Mouse (Mus musculus): Measurements from ENCODE around the gene Angpt4.

The Angpt4 gene

DNA sequence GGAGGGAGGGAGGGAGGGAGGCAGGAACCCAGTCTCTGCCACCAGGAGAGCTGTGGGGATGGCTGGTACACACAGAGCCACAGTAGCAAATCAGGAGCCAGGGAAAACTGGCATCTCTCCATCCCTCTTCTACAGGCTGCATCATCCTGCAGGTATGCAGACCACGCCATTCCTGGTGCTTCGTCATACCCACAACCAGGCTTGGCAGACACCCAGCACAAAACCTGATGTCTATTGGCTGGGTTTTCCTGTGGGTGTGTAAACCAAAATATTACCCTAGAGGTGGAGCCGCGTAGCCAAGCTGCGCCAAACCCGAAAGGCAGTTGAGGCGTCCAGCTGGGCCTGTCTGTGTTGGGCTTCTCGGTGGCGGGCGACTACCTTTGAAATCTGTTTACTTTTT, 51.5 kb downstream of the Angpt4 start:
- peak; percentile 71 to 79 for DNase-seq

GRCm38 (mm10) chr2:151963319-151963718, 52.3 kb downstream of the Angpt4 start:
- DNase-seq, result no peak

DNA sequence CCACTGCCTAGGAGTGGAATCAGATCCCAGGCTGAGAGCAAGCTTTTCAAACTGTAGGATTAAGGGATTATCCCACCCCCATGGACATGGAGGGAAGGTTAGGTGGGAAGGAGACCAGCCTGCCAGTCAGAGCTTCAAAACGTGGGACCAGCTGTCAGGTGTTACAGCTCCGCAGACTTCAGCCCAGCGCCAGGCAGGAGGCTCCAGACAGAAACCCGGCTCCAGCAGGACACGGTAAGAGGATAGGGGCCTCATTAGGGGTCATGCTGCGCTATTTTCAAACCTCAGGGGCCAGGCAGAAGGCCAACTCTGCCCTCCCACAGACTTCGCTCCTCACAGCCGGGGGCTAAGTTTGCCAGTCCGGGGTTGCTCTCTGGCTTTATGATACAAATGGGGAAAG, 53.0 kb downstream of the Angpt4 start:
- no peak for DNase-seq

- no peak for DNase-seq
Observed at GRCm38 (mm10) chr2:151967176-151967750, 56.3 kb downstream of the Angpt4 start.

DNA sequence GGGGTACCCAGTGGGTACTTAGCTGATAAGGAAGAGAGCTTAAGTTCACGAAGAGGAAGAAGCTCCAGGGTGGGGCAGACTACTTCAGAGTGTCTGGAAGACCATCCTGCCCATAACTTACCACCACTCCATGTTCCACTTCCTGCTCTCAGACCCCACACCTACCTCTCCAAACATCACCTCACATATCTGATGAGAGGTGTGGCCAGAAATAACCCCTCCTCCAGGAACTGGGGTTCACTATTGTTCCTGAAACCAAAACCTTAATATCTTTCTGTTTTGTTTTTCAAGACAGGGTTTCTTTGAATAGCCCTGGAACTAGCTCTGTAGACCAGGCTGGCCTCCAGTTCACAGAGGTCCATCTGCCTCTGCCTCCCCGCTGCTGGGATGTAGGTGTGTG, 56.8 kb downstream of the Angpt4 start:
- no peak for DNase-seq

DNA sequence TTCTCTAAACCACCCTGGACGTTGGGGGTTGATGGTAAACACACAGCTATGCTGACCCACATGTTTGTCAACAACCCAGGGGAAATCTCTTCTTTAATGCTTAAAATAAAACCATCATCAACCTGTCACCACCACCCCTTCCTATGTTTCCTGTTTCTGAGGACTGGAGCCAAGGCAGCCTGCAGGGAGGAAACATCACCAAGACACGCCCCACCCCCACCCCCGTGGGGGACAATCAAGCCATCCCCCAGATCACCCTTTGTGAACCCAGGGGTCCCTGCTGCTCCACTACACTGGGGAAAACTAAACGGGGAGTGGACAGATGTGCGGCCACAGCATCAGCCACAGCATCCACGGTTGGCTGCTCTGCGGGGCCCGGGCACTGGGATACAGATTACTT, 57.4 kb downstream of the Angpt4 start:
- DNase-seq, result peak; percentile 65 to 83

GRCm38 (mm10) chr2:151968986-151969385, 58.0 kb downstream of the Angpt4 start:
- DNase-seq, result no peak

- DNase-seq, result peak in 1 of 2 experiments; percentile 38
Observed at GRCm38 (mm10) chr2:151969396-151969795, 58.4 kb downstream of the Angpt4 start.

DNA sequence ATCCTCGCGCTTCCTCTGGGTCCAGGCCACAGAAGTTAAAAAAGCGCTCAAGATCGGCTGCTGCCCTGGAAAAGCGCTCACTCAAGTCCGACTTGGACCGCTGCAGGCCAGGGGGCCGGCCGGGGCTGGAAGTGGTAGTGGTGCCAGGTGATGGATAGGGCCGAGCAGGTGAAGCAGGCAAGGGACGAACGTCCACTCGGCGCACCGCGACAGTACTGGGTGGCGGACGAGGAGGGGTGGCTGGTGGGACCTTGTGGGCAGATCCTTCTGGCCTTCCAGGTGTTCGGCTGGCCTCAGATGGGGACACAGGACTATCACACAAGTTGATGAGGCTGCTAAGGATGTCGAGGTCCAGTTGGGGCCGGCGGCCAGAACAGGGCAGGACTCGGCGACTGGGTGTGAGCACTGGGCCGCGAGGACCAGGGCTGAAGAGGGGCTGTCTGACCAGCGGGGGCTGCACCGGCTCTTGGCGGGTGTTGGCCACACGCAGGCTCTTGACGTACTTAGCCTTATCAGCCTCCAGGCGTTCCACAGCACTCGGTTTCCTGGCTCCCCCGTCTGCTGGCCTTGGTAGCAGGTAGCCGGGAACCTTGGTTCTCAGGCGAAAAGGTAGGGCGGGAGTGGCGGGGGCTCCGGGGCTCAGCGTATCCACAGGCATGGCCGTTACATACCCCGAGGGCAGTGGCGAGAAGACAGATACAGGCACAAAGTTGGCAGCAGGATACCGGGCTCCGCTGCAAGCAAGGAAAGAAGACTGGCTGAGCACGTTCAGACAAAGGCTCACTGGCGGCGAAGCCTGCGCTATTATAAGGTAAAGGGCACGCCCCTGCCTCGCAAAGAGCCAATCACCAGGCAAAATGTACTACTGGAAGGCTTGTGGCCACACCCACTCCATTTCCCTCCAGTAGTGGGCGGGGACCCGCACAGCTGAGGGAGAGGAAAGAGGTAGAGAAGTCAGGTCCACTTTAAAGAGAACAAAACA, 59.5 kb downstream of the Angpt4 start:
- peak; percentile 87 to 90 for DNase-seq

GRCm38 (mm10) chr2:151971748-151972147, 60.7 kb downstream of the Angpt4 start:
- DNase-seq, result no peak

- no peak for DNase-seq
Observed at GRCm38 (mm10) chr2:151972880-151973594, 62.0 kb downstream of the Angpt4 start.

- DNase-seq, result peak; percentile 85 to 87
Observed at GRCm38 (mm10) chr2:151973595-151974562, 62.9 kb downstream of the Angpt4 start.

DNA sequence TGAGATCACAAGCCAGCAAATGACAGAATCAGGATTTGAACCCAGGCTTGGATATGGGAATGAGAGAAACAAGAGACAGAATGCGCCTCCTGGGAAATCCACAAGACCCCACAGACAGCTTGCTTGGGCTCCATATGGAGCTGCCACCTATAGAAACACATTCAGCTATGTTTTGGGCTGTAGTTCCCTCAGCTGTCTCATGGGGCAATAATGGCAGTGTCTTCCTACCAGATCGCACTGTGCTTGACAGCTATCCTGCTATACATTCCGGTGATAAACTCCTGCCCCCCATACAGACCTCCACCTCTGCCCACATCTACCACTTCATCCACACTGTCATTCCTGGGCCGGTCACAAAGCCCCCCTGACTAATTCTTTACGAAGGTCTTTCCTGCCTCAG, 64.3 kb downstream of the Angpt4 start:
- no peak for DNase-seq

GRCm38 (mm10) chr2:151976067-151976466, 65.1 kb downstream of the Angpt4 start:
- peak; percentile 73 to 91 for DNase-seq

DNA sequence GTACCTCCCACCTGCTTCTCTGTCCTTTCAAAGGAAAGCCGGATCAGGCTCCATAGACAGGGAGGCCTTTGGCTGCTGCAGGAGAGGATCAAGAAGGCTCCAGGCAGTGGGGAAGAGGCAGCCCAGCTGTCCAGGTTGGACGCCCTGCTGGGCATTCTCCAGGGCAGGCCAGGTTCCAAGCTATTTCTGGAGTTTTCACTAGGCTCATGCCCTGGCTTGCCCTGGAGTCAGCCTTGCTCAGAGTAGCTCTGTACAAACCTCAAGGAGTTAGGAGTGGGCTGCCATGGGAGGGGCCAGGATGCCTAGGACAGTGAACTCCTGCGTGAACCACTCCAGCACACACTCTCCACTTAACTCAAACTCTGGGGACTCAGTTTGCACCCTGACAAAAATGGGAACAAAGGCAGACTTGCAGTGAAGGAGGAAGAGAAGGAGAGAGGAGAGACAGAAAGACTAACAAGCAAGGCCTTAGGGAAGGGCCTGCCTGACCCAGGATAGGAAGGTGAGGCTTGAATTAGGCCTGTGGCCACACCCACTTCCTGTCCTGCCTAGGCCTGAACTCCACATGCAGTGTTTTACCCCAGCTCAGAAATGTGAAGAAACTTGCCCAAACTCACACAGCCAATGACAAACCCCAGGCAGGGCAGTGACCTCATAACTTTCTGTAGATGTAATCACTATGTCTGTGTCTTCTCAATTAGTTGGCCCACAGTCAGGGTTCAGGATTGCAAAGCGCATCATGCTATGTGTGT, 66.9 kb downstream of the Angpt4 start:
- DNase-seq, result peak in 1 of 2 experiments; percentile 44

DNA sequence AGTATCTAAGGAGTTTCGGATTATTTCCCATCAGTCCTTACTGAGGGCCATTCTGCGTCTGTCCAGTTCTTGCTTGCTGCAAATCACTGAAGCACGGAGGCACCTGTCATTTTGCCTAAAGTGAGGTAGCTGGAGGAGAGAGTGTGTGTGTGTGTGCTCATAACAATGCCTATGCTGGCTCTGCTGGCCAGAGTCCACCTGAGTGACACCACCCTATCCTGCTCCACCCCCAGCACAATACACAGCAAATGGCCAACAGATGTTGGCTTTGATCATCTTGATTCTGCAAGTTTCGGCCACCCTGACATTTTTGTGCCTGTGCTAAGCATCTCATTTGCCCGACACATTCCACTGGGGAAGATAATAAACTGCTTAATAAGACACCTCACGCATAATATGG, 67.5 kb downstream of the Angpt4 start:
- peak; percentile 56 to 66 for DNase-seq

DNA sequence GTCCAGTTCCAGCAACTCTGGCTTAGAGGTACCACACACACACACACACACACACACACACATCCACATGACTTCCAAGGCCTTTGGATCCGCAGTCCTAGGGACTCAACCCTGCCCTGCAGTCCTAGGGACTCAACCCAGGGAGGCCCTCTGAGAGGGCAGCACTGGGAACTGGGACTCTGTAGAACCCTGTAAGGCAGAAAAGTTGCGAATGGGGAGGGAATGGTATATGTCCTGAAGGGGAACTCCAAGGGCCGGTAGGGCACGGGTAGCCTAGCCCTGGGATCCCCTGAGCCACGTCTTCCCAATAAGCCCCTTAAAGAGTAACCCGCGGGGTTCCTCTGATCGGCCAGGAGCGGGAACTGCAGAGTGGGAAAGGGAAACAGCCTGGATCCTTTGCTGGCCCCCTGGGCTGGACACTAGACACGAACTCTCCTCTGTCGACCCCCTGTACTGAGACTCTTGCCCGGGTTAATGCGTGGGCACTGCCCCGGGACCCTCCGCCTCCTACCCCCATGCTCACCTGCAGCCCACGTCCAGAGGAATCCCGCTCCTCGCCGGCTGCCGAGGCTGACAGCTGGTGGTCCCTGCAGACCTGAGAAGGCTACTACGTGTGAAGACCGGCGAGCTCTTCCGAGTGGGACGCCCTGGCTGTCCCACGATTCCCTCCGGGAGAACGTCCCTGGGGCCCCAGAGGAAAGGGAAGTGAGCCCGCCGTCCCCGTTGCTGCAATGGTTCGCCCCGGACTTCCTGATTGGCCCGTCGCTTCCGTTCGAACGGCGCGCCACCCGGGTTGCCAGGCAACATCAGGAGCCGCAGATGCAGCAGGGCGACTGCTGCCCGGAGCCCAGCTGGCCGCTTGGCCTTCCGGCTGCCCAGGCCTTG, 68.7 kb downstream of the Angpt4 start, which contains the start of gene Fam110a:
Gene Fam110a, minus strand, starts transcription at position 750 of the 885 bp plus-strand sequence.
- peak; percentile 97 to 98 for DNase-seq

- no peak for DNase-seq
Observed at GRCm38 (mm10) chr2:151980355-151980693, 69.3 kb downstream of the Angpt4 start.

- no peak for DNase-seq
Observed at GRCm38 (mm10) chr2:151981268-151981667, 70.3 kb downstream of the Angpt4 start.

- DNase-seq, result no peak
Observed at GRCm38 (mm10) chr2:151982476-151982875, 71.5 kb downstream of the Angpt4 start.

Measured in kidney, postnatal 36 days (tissue).